Mouse (Mus musculus) T-helper 1 cell (primary cell): Measurements from ENCODE around the gene Pibf1.

Experiments
- in situ Hi-C: fragments of 300-600 bp; cut with MboI, MseI; formaldehyde crosslinking; loops from one replicate; pipeline ENCODE4 v1.15.1; 2025; ENCODE audit warnings: high pct_unique_total_duplicates

Pibf1 gene

DNA sequence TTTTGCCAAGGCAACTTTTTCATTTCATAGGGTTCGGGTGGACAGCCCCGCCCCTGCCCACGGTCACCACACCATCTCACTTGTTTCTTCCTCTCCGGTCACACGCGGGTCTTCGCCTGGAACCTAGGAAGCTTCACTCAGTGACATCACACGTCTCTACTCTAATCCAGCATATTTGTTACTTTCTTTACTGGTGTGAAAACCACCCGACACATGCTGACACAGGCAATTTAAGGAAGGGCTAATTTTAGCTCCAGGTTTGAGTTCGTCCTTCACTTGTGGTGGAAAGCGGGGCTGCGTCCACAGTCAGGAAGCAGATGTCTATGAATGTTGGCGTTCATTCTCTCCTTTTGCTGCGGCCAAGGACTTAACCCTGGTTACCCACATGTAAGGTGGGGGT, 166.6 kb downstream of the Pibf1 start:
- in situ Hi-C loops = loop anchor here (10.0 kb wide), 1 partner anchor 1981 kb away; no protein-coding TSS in a partner anchor

DNA sequence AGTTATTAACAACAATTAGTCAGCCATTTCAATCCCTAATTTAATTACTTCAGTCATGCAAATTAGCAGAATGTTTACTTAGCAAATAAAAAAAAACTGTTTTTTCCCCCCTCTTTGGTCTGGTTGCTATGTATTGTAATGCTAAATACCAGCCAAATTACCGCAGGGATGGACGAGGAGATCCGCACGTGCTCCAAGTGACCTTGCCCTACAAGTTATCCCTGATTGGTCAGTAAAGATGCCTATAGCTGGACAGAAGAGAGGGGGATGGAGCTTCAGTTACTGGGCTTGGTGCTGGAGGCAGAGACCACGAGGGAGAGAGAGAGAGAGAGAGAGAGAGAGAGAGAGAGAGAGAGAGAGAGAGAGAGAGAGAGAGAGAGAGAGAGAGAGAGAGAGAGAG, 167.5 kb downstream of the Pibf1 start:
- in situ Hi-C loops = loop anchor here (10.0 kb wide), 1 partner anchor 1982 kb away; no protein-coding TSS in a partner anchor

GRCm38 (mm10) chr14:99274056-99274455, 174.8 kb downstream of the Pibf1 start:
- in situ Hi-C loops = no loop called here

DNA sequence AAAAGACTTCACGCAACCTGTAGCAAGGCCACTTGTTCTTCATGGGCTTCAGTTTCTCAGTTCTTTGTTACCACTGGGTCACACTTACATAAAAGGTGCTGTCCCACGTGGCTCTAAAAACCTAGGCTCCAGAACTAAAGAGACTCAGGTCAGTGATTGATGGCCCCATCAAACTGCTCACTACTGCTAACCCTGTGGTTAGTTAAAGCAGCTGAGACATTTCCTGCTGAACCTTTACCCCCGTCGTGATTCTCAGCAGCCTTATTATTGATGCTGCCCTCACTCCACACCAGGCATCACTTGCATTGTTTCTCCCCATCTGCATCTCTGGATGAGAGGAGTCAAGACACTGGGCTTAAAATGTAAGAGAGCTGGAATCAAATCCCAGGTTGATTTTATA, 176.6 kb downstream of the Pibf1 start:
- in situ Hi-C loops = no loop called here

DNA sequence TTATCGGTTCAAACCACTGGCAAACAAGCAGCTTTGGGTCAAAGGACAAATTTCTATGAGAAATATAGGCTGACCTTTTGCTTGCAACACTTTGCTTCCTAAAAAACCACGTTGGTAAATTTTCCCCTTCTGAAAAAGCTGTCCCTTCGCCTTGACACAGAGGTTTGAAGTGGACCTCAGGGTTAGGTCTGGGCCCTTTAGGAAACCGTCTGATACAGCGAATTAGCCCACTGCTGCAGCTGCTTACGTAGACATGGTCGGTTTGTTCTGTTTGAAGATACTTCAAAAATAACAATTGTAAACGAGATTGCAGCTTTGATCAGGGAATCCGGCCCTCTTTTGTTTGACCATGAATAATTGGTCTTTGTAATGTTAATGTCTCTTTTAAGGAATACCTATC, 179.1 kb downstream of the Pibf1 start:
- in situ Hi-C loops = no loop called here

DNA sequence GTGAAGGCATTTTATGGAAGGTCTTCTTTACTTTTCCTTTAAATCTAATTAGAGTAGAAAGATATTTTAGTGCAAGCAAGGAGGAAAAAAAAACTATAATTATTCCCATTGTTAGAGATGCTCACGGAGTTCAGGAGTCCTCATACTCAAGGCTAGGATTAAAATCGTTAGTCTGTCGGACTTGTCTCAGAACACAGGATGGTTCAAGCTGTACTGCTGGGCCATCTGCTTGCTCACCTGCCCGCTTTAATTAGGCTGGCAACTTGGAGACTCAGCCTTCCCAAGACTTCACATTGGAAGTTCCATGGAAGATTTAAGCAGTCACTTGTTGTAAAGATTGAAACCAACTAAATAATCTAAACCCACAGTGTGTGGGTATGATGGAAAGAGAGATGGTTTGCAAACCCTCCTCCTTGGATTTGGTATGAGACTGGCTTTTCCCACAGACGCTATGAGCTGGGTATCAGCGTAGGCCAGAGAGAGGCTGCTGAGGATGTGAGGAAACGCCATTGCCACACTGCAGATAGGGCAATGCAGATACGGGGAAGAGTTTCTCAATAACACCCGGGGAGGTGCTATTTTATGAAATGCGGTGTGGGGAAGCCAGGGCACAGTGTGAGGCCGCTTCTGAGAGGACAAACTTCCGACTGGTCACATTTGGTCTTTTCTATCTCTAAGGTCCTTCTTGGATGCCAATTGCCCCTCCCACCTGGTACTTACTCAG, 179.7 kb downstream of the Pibf1 start:
- in situ Hi-C loops = no loop called here

DNA sequence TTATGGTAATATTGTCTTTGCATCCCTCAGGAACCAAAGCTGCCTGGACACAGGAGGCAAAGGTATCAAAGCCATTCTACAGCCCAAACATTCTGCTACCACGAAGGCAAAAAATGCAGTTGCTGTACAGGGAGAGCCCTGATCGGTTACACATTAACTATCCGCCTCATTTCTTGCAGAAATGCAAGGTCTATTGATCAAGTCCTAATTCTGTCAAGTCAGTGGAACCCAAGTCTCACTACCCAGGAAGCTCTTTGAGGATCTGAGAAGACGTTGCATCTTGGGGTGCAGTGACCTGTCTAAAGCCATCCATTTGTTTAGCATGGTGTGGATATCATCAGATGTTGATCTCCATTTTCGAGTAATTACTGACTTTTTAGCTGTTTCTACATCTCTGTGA, 181.2 kb downstream of the Pibf1 start:
- in situ Hi-C loops = no loop called here

- in situ Hi-C loops = no loop called here
These were observed 181.7 kb downstream of the Pibf1 start for GRCm38 (mm10) chr14:99280825-99281433.

DNA sequence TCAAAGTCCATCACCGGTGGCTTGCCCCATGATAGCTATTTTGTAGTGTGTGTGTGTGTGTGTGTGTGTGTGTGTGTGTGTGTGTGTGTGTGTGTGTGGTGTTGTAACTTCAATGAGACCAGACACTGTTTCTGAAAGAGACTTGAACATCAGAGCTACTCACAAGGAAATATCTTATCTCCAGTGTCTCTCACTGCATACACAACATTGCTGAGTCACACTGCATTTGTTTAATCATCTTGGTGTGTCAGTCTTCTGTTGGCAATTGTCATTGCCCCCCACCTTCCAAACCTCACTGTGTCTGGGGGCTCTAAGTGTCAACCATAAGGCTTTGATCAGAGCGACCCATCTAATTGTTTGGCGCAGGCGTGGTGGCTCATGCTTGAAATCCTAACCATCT, 186.3 kb downstream of the Pibf1 start:
- in situ Hi-C loops = no loop called here

DNA sequence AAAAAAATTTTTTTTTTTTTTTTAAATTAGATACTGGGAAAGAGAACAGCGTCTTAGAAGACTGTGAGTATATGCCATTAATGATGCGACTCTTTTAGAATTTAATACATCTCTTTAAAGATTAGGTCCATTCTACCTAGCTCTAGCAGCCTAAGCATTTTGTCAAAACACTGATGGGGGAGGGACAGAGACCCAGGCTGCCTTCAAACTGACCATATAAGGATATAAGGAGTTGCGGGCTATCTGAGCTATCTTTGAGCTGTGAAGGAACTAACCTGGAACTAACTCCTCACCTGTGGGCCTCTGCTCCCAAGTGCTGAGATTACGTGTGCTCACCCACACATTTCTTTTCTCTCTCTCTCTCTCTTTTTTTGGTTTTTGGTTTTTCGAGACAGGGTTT, 193.0 kb downstream of the Pibf1 start:
- in situ Hi-C loops = no loop called here

DNA sequence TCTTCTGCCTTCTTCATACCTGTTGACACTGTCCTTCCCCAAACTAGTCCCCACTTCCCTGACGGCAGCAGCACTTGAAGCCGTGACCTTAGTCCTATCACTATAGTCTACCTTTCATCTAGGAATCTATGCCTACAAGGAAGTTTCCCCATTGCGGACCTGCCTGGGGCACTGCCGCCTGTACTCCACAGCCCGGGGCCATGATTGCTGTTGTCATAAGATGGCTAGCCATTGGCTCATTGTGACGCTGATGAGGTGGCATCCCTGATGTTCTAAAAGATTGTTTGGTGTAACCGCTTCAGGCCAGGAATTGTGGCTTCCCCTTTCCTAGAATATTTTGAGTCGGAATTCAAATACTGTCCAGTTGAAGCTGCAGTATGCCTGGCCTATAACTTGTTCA, 195.2 kb downstream of the Pibf1 start:
- in situ Hi-C loops = no loop called here

- in situ Hi-C loops = no loop called here
These were observed 196.6 kb downstream of the Pibf1 start for GRCm38 (mm10) chr14:99295606-99296341.

DNA sequence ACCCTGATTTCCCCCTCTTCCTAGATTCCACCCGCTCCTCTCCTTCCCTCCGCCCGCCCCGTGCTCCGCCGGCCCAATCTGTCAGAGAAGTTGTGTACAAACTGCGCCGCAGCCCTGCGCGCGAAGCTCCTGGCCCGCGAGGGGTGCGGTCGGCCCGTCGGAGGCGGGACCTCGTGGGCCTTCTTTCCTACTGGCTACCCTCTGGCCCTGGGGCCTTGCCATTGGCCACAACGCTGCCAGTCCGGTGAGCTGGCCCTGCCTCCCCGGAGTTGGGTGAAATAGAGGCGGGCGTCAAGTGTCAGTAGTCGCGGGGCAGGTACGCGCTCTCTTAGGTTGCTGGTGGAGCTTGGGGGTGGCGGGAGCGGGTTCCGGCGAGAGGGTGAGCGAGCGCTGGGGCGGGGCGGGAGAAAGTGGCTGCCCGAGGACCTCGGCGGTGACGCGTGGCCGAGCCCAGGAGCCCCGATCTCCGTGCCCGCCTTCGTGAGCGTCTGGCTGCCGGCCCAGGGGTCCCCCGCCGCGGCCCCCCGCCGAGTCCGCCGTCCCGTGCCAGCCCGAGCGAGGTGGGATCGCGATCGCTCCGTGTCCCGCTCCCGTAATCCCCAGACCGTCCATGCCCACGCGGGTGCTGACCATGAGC, 199.3 kb downstream of the Pibf1 start, which contains the start of gene Klf5:
Gene Klf5, plus strand, starts transcription at position 307 of the 637 bp plus-strand sequence.
- in situ Hi-C loops = no loop called here

- in situ Hi-C loops = no loop called here
These were observed 199.8 kb downstream of the Pibf1 start for GRCm38 (mm10) chr14:99299022-99299481.

GRCm38 (mm10) chr14:99299701-99300191, 200.5 kb downstream of the Pibf1 start:
- in situ Hi-C loops = no loop called here

GRCm38 (mm10) chr14:99301472-99301871, 202.2 kb downstream of the Pibf1 start:
- in situ Hi-C loops = no loop called here
